Mouse (Mus musculus): ENCODE results near the gene Stip1.

- TF ChIP-seq CTCF (IDR thresholded peaks at IDR 0.05; ENCODE audit: low read depth) (peak; percentile 26; the same call in 1 of the 2 replicates), EP300 (IDR thresholded peaks at IDR 0.05; ENCODE audit: low read depth) (no peak)
Observed at GRCm38 (mm10) chr19:6995255-6995991, 44.3 kb downstream of the Stip1 start.
